Mouse (Mus musculus): ENCODE measurements around the gene Vps8.

The Vps8 gene

DNA sequence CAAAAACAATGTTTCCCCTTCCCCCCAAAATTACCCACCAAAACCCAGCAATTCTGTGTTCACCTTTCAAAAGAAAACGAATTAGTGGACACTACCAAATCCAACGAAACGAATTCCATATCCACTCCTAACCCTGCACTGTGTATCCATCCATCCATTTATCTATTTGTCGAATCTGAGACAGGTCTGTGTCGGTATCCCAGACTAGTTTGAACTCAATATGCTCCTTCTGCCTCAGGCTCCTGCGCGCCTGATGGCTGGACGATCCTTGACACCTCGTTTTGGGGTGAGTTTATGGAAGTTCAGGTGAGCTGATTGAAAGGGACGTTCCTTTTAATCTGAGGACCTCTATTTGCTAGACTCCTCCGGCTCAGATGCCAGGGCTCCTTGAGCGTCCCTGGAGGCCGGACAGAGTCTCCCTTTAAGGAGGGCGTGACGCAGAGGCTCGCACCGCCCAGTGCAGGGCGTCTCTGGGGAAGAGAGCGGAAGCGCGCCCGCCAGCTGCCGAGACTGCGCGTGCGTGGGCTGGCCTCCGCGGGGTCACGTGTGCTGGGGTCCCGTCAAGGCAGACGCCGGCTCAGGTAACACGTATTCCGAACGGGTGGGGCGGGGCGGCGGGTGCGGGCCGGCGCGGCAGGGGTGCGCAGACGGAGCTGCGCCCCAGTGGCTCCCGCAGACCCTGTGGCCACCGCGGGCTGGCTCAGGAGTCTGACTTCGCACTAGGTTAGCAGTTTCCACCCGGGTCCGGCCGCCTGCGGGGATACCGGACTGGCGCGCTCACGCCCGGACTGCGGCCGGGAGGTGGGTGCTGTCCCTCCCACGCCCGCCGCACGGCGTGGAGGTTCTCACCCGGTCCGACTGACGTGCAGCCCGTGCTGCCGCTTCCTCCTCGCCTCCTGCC, at the start of gene Vps8:
Gene Vps8, plus strand, starts transcription at position 474 of the 901 bp plus-strand sequence.
- H3K27me3 ChIP-seq (ENCODE audit: control insufficient read depth, insufficient read depth, low read length, poor library complexity, severe bottlenecking) = no peaks in the 10 kb centered on the region
- peak; percentile 98 for DNase-seq (ENCODE audit: low read depth, low spot score)
- H3K36me3 ChIP-seq (ENCODE audit: control insufficient read depth, insufficient read depth, low read length, poor library complexity, severe bottlenecking) = no peaks in the 10 kb centered on the region

DNA sequence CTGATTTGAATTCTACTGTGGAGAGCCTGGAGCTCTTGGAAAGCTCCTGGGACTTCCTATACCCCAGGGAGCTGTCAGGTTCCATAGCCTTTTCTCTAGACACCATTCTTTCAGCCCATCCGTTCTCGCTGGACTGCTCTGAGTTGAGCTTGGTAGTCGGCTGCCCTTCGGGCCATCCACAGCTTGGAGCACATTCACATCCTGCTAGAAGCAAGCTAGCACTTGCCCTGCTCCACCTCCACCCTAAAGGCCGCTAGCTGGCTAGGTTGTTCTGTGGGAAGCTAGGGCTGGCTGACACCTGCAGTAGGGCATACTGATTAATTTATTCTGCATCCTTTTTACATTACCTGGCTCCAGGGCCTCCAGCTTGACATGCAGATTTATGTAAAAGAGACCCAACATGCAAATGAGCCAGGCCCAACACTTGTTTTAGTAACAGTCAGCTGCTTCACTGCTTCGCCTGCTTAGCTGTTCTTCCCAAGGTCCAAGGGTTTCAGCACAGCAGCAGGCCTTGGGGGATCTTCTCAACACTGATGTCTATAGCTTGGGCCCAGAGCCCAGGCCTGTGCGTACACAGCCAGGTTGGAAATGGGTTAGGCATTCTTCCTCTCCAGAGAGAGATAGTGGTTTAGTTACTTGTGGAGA, 49.5 kb upstream of the Vps8 start:
- DNase-seq (ENCODE audit: low read depth, low spot score) = no peak
- H3K36me3 ChIP-seq (ENCODE audit: control insufficient read depth, insufficient read depth, low read length, poor library complexity, severe bottlenecking) = no peaks in the 10 kb centered on the region
- no peaks in the 10 kb centered on the region for H3K27me3 ChIP-seq (ENCODE audit: control insufficient read depth, insufficient read depth, low read length, poor library complexity, severe bottlenecking)

DNA sequence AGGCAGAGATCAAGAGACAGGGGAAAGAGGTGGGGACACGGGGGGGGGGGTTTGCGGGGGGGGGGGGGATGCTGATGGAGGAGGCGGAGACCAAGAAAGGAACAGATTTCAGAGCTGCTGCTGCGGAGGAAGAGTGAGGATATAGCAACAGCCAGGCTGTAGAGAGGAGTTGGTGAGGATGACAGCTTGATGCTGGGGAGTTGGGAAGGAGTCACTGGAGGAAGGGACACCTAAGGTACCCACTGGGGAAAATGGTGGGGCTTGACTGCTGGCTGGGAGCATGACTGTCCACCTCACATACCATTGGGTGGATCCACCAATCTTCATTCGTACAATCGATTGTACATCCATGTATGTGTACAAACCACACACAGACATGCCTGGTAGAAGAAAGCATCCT, 48.9 kb upstream of the Vps8 start:
- no peak for DNase-seq (ENCODE audit: low read depth, low spot score)
- no peaks in the 10 kb centered on the region for H3K36me3 ChIP-seq (ENCODE audit: control insufficient read depth, insufficient read depth, low read length, poor library complexity, severe bottlenecking)
- no peaks in the 10 kb centered on the region for H3K27me3 ChIP-seq (ENCODE audit: control insufficient read depth, insufficient read depth, low read length, poor library complexity, severe bottlenecking)

DNA sequence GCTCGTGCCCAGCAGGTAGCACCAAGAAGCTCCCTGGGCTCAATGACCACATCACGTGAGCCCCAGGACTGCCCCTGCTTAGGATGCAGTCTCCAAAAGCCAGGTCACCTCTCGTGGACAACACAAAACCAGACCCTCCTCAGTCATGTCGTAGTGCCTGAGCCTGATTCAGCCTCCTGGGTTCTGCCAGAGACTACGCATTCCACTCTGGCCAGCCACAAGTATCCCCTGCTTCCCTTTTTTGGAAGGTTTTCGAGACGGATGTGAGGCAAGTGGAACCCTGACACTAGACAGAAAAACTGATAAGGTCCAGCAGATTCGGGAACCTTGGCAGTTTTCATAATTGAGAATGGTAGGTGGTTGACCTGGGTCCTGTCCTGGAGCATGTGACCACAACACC, 47.8 kb upstream of the Vps8 start:
- H3K36me3 ChIP-seq (ENCODE audit: control insufficient read depth, insufficient read depth, low read length, poor library complexity, severe bottlenecking) = no peaks in the 10 kb centered on the region
- no peaks in the 10 kb centered on the region for H3K27me3 ChIP-seq (ENCODE audit: control insufficient read depth, insufficient read depth, low read length, poor library complexity, severe bottlenecking)
- no peak for DNase-seq (ENCODE audit: low read depth, low spot score)

DNA sequence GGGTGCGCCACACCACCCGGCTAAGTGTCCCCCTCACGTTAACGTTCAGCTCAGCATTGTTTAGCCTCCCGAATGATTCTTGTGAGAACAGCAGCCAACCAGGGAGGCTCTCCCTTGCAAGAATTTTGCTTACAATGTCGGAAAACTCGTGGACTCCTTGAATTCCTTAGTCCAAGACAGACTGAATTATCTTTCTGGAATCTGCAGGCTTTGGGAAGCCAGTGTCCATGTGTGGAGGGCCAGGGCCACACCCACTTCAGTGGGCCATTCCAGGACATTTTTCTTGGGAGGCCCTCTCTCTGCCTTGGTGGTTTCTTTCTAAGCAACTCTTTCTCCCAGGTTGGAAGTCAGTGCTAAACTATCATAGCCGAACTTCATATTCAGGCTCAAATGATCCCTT, 46.6 kb upstream of the Vps8 start:
- no peak for DNase-seq (ENCODE audit: low read depth, low spot score)
- H3K36me3 ChIP-seq (ENCODE audit: control insufficient read depth, insufficient read depth, low read length, poor library complexity, severe bottlenecking) = no peaks in the 10 kb centered on the region
- H3K27me3 ChIP-seq (ENCODE audit: control insufficient read depth, insufficient read depth, low read length, poor library complexity, severe bottlenecking) = no peaks in the 10 kb centered on the region

DNA sequence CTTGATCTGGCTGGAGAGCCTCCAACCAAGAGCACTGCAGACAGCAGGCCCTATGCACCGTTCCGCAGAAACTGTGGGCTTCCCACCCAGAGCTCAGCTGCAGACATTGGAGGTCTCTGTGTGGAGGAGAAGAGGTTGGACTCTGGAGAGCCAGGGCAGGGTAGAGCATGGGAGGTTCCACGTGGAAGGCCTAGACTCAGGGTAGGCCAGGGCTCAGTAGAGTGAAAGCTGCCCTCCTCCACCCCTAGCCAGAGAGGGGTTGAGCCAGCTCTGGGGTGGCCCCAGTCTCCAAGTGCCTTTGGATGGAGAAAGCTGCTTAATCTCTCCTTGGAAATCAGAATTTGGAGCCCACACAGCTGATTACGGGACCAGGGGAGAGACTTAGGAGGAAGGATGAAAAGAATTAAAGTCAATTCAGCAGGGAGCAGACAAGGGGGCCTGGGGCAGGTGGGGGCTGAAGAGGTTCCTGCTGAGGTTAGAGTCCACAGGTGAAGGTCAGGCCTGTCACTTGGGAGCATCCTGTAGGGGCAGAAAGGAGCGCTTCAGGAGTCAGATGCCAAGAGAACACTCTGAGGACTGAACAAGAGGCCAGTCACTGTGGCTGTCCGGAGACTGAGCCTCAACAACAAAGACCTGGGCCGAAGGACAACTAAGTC, 45.8 kb upstream of the Vps8 start:
- Histone ChIP-seq H3K27me3 (ENCODE audit: control insufficient read depth, insufficient read depth, low read length, poor library complexity, severe bottlenecking) (no peaks in the 10 kb centered on the region), H3K36me3 (ENCODE audit: control insufficient read depth, insufficient read depth, low read length, poor library complexity, severe bottlenecking) (no peaks in the 10 kb centered on the region)
- DNase-seq (ENCODE audit: low read depth, low spot score) = no peak

DNA sequence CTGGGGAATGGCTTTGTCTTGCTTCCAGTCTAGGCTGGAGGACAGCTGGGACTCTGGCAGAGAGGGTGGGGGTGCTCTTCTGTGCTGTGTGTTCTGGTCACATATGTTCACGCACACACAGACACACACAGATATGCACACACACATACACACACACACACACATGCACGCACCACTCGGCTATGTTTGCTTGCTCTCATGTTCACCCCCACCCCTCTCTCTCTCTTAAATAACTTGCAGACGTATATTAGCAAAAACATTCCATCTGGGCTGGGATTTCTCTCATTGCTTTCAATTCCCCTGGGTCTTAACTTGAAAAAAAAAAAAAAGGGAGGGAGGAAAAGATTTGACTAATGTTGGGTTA, 45.3 kb upstream of the Vps8 start:
- Histone ChIP-seq H3K36me3 (ENCODE audit: control insufficient read depth, insufficient read depth, low read length, poor library complexity, severe bottlenecking) (no peaks in the 10 kb centered on the region), H3K27me3 (ENCODE audit: control insufficient read depth, insufficient read depth, low read length, poor library complexity, severe bottlenecking) (no peaks in the 10 kb centered on the region)
- DNase-seq (ENCODE audit: low read depth, low spot score) = no peak

DNA sequence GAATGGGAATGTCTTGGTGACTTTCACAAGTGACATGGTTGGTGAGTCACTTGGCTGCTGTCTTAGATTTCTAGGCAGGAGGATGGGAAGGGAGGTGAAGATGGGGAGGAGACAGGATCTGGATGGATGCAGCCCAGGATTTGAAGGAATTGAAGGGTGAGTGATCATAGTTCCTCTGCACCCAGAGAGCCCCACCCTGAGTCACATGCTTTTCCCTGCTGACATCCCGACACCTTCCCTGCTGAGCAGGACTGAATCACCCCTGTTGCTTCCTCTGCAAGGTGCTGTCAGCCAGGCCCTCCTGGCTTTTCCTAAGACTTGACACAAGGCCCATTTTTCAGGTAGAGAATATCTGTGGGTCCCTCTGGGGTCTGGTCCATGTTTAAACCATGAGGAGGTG, 41.4 kb upstream of the Vps8 start:
- H3K36me3 ChIP-seq (ENCODE audit: control insufficient read depth, insufficient read depth, low read length, poor library complexity, severe bottlenecking) = no peaks in the 10 kb centered on the region
- DNase-seq (ENCODE audit: low read depth, low spot score) = no peak
- no peaks in the 10 kb centered on the region for H3K27me3 ChIP-seq (ENCODE audit: control insufficient read depth, insufficient read depth, low read length, poor library complexity, severe bottlenecking)

DNA sequence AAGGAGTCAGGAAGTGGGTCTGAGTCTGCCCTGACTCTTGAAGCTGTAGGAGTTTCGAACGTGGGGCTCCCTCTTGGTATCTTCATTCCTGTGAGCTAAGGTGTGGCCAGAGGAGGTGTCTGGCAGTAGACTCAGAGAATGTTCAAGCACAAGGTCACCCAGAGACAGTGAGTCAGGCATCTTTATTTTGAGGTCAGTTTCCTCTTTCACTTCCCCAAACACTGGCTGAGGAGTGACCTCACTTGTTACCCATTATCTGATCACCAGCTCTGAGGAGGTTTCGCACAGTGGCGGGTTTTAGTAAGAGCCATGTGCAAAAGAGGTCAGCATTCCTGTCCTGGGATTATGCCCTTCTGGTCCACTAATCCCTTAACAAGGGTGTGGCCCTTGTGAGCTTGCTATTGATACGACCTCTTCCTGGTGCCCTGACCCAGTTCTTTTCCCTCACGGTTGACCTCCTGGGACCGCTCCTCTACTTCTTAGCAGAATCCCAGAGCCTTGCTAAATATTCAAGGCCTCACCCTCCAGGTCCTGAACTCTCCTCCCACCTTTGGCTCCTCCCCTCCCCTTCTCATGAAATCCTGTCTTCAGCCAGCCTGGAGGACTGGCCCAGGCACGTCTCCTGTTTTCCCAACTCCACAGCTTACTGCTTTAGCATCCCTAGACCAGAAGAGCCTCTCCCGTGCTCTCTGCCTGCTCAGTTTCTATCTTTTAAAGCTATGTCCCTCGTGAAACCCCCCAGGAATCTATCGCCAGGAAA, 40.6 kb upstream of the Vps8 start:
- peak; percentile 75 for DNase-seq (ENCODE audit: low read depth, low spot score)
- no peaks in the 10 kb centered on the region for H3K36me3 ChIP-seq (ENCODE audit: control insufficient read depth, insufficient read depth, low read length, poor library complexity, severe bottlenecking)
- no peaks in the 10 kb centered on the region for H3K27me3 ChIP-seq (ENCODE audit: control insufficient read depth, insufficient read depth, low read length, poor library complexity, severe bottlenecking)

DNA sequence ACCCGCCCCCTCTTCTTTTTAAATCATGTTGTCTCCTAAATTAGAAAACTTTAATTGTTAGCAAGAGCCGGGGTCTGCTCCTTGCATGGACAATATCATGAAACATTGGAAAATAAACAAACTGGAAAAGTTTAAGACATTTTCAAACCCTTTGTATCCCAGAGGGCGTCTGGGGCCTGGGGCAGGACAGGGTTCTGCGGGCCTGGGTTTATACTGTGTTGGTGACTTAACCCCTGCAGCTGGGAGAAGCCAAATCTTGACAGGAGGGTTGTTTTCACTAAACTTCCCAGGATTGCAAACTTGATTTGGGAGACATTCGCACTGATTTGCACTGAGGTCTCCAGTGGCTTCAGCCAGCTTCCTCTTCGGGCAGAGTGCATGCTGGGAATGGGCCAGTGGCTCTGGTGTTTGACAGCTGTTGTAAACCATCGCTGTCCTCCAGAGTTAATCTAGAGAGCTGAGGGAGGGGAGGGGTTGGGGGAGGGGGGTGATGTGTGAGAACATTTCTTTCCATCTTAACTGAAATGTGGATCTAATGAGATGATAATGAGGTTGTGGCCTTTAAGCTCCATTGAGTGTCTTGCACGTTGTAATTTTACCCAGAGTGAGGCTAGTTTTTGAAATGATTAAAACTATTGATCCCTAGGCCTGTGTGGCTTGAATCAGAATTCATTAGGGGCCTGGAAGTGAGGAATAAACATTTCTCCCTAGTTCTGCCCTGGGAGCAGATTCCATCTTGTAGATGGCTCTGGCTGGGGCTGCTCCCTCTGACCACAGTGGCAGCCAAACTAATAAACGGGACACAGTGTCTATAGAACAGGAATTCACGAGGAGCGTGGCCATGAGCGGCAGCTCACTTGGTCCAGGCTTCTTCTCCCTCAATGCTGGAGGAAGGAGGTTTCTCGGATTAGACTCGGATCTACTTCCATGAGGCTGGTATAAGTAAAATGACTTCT, 36.7 kb upstream of the Vps8 start:
- no peak for DNase-seq (ENCODE audit: low read depth, low spot score)
- no peaks in the 10 kb centered on the region for H3K27me3 ChIP-seq (ENCODE audit: control insufficient read depth, insufficient read depth, low read length, poor library complexity, severe bottlenecking)
- no peaks in the 10 kb centered on the region for H3K36me3 ChIP-seq (ENCODE audit: control insufficient read depth, insufficient read depth, low read length, poor library complexity, severe bottlenecking)

DNA sequence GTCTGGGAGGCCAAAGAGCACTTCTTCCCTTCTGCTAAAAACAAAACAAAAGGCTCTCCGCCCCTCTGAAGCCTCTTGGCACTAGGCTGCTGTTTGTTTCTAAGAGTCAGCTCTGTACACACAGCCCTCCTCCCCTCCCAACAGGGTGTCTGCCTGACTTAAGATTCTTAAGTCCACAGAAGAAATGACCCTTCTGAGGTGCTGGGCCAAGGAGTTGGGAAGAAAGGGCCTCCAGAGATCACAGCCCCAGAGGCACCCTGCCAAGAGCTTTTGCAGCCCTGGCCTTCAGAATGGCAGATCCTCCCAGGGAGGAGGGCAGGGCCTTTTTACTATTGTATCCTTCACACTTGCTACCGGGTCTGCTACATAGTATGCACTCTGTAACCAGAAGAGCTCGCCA, 33.6 kb upstream of the Vps8 start:
- H3K36me3 ChIP-seq (ENCODE audit: control insufficient read depth, insufficient read depth, low read length, poor library complexity, severe bottlenecking) = no peaks in the 10 kb centered on the region
- no peaks in the 10 kb centered on the region for H3K27me3 ChIP-seq (ENCODE audit: control insufficient read depth, insufficient read depth, low read length, poor library complexity, severe bottlenecking)
- no peak for DNase-seq (ENCODE audit: low read depth, low spot score)

DNA sequence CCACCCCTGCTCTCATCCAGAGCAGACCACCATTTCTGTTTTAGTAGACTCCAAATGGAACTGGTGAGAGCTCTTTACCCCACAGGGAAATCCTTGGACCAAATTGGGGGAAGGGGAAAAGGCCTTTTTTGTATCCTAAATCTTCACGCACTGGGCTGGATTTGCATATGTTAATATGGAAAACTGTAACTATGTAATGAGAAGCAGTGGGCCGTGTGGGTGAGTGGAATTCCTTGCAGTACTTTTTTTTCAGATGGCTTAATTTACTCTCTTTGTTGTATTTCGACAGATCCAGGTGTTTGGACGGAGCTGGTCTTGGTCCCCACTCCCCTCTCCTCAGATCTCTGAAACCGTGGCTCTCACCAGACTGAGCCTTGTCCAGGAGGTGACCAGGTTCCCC, 32.2 kb upstream of the Vps8 start:
- Histone ChIP-seq H3K27me3 (ENCODE audit: control insufficient read depth, insufficient read depth, low read length, poor library complexity, severe bottlenecking) (no peaks in the 10 kb centered on the region), H3K36me3 (ENCODE audit: control insufficient read depth, insufficient read depth, low read length, poor library complexity, severe bottlenecking) (no peaks in the 10 kb centered on the region)
- no peak for DNase-seq (ENCODE audit: low read depth, low spot score)

DNA sequence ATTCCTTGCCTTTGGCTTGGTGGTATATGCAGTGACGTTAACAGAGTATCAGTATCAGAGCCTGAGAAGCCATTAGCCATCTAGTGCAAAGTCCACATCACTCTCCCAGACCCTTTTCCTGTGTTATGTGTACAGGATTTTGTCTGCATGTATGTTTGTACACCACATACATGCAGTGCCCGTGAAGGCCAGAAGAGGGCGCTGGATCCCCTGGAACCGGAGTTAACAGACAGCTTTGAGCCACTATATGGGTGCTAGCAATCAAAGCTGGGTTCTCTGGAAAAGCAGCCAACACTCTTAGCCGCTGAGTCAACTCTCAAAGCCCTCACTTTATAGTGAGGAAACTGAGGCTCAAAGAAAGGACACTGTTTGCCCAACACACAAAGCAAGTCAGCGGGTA, 30.8 kb upstream of the Vps8 start:
- Histone ChIP-seq H3K36me3 (ENCODE audit: control insufficient read depth, insufficient read depth, low read length, poor library complexity, severe bottlenecking) (no peaks in the 10 kb centered on the region), H3K27me3 (ENCODE audit: control insufficient read depth, insufficient read depth, low read length, poor library complexity, severe bottlenecking) (no peaks in the 10 kb centered on the region)
- peak; percentile 20 for DNase-seq (ENCODE audit: low read depth, low spot score)

Measured in splenic B cell, adult 2 months (primary cell).